Mouse (Mus musculus) macrophage (primary cell): ENCODE data around the gene Pck1. TPM values are rescaled to one million over a fixed set of nuclear protein-coding genes. Genes with fewer than 3 reads are reported as not detected.
"Not testable (repeated sequence)": the region's sequence is repeated elsewhere in the genome, so short reads cannot be mapped to it uniquely, and the experiment has no call there.

Experiments used
- H3K27ac ChIP-seq: fragments of 350-480 bp; formaldehyde crosslinking; 2 replicates; pipeline ENCODE4 v1.9.0; 2021
- H3K36me3 ChIP-seq: fragments of 350-480 bp; formaldehyde crosslinking; 2 replicates; pipeline ENCODE4 v1.9.0; 2021; ENCODE audit errors: inconsistent target
- H3K4me3 ChIP-seq: fragments of 350-480 bp; formaldehyde crosslinking; 2 replicates; pipeline ENCODE4 v1.9.0; 2021; ENCODE audit errors: inconsistent target
- H3K79me2 ChIP-seq: fragments of 350-480 bp; formaldehyde crosslinking; 2 replicates; pipeline ENCODE4 v1.9.0; 2021; ENCODE audit errors: inconsistent target
- WGBS: methylation state at CpG from one replicate; pipeline ENCODE4 v1.1.7; 2026; ENCODE audit warnings: inconsistent platforms; ENCODE audit not compliant: missing documents; 5-methylcytosine and 5-hydroxymethylcytosine counted together
- polyA plus RNA-seq: library from polyadenylated mRNA; stranded (reverse); fragments of 250-400 nt; gene quantifications from 3 replicates; pipeline ENCODE4 v1.2.4, GENCODE M21; 2018; ENCODE audit warnings: inconsistent platforms
- total RNA-seq, 78 experiments: library from RNA; depleted of rRNA; stranded (reverse); fragments of 250-400 nt; gene quantifications; 1 replicate in 9 of 78; 2 replicates in 24 of 78; 3 replicates in 43 of 78; 4 replicates in 2 of 78; pipeline ENCODE4 v1.2.4; 2018; ENCODE audit warnings: inconsistent platforms in 56 of 78

The Pck1 gene
- not detected for total RNA-seq (2018; cell fraction: chromatin; rRNA removed)
- total RNA-seq (2018; cell fraction: cytosol; rRNA removed): not detected
- not detected for total RNA-seq (2018; cell fraction: nucleus; rRNA removed)
- not detected in 3 replicates for polyA plus RNA-seq

DNA sequence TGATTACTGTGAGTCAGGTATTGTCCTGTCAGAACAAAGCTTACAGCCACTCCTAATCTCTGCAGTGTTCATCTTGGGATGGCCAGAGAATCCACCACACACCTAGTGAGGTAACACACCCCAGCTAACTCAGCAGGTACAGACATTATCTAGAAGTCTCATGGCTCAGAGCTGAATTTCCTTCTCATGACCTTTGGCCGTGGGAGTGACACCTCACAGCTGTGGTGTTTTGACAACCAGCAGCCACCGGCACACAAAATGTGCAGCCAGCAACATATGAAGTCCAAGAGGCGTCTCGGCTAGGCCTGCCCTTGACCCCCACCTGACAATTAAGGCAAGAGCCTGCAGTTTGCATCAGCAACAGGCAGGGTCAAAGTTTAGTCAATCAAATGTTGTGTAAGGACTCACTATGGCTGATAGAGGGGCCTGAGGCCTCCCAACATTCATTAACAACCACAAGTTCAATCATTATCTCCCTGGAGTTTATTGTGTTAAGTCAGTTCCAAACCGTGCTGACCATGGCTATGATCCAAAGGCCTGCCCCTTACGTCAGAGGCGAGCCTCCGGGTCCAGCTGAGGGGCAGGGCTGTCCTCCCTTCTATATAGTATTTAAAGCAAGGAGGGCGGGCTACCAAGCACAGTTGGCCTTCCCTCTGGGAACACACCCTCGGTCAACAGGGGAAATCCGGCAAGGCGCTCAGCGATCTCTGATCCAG lies at the start of gene Pck1:
Pck1 (plus strand) TSS at position 613 of the 716 bp plus-strand sequence.
- Histone ChIP-seq H3K4me3 (no peak within 1 kb of the TSS), H3K36me3 (no peaks in the 10 kb centered on the region), H3K79me2 (no peaks in the 10 kb centered on the region), H3K27ac (no peak within 1 kb of the TSS)
- 92% methylated on average over 13 of the region's 13 CpGs for WGBS

DNA sequence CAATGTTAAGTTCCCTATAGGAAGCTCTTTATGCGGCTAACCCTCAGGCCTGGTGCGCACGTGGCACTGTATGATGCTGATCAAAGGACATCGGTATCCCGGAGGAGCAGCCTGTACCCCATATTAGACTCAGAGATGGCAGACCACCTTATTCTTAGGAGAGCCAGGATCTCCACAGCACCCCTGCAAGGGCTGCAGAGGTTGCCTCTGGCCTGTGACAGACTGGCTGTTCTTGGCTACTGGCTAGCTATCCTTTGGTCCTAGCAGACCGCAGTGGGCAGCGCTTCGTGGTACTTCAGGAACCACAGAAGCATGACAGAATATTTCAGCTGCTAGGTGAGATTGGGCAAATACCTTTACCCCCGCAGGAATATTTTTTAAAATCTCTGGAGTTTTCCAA lies 46.4 kb upstream of the Pck1 start:
- Histone ChIP-seq H3K36me3 (no peaks in the 10 kb centered on the region), H3K4me3 (no peak overlapping the region), H3K27ac (no peak overlapping the region), H3K79me2 (no peaks in the 10 kb centered on the region)
- WGBS: 75% methylated on average over 9 of the region's 9 CpGs

DNA sequence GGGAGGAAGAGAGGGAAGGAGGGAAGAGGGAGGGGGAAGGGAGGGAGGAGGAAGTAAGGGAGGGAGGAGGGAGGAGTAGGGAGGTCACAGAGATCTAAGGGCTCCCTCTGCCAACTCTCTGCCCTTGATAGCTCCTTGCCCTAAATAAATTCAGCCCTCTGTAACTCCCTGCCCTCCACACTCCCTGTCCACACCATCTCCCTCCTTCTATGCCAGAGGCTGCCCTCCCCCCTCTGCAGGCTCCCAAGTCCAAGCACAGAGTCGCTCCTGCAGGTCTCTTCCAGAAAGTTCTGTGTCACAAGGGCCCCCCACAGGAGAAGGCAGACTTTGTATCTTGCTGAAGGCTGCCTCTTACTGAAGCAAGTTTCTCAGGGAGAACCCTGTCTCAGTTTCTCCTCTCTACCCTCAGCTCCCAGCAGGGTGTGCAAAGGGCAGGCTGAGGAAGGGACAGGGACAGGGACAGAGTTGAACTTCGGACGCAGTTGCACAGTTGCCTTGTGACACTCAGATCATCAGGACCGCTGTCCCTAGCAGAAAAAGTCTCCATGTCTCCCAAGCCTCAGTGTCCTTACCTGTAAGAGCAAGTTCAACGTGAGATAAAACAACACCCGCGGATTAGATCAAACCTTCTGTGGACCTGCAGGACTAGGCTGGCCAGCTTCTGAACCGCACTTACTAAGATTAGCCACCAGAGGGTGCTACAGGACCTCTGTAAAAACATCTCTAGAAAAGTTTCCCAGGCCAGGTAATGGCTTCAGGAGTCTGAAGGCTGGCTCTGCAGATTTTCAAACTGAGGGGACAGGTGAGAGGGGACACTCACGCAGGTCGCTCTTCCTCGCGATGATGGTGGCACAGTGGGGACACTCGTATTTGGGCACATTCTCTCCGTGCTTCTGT lies 45.7 kb upstream of the Pck1 start:
- WGBS: 20% methylated on average over 13 of the region's 14 CpGs
- H3K36me3 ChIP-seq: no peaks in the 10 kb centered on the region
- no peak overlapping the region for H3K4me3 ChIP-seq
- H3K27ac ChIP-seq: no peak overlapping the region
- no peaks in the 10 kb centered on the region for H3K79me2 ChIP-seq

DNA sequence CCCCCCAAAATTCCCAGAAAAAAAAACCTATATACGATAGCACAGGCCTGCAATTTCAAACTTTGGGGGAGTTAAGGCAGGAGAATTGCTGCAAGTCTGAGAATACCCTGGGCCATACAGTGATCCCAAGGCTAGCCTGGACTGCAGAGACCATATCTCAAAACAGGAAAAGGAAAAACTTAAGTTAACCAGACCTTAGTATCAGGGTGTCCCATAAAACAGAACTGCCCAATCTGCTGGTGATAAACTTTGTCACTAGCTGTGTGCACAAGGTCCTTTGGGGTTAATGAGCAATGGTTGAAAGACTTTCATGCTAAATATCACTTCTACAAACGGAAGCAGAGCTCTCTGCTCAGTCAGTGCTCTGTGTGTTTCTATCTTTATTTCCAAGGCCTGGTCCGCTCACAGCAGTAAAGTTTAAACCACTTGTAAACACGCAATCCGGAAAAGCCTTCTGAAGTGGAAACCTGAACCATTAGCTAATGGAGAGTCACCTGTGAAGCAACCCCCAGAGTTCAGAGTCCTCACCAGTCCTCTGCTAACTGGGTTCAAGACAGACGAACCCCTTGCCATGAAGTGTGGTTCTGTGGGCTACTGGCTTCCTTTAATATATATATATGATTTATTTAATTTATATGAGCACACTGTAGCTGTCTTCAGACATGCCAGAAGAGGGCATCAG lies 44.2 kb upstream of the Pck1 start:
- H3K36me3 ChIP-seq: no peaks in the 10 kb centered on the region
- no peak overlapping the region for H3K4me3 ChIP-seq
- 89% methylated on average over 5 of the region's 6 CpGs for WGBS
- H3K27ac ChIP-seq: no peak overlapping the region
- H3K79me2 ChIP-seq: no peaks in the 10 kb centered on the region

DNA sequence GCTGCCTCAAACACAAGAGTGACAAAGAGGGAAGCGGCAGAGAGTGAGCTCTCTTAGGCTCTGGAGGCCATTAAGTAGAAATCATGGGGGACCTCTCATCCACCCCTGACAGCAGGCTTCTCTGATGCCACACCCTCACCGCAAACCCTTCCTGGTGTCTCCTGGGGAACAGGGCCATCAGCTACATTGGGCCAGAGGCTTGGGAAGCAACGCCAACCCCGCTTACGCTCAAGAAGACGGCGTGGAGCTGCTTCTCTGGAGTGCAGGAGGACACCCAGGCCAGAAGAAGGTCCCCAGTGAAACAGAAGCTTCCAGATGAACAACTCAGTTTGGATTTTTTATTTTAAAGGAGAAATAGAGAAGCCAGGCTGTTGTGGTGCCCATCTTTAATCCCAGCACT lies 43.3 kb upstream of the Pck1 start:
- WGBS: 91% methylated on average over 7 of the region's 7 CpGs
- Histone ChIP-seq H3K4me3 (no peak overlapping the region), H3K27ac (no peak overlapping the region), H3K79me2 (no peaks in the 10 kb centered on the region), H3K36me3 (no peaks in the 10 kb centered on the region)

DNA sequence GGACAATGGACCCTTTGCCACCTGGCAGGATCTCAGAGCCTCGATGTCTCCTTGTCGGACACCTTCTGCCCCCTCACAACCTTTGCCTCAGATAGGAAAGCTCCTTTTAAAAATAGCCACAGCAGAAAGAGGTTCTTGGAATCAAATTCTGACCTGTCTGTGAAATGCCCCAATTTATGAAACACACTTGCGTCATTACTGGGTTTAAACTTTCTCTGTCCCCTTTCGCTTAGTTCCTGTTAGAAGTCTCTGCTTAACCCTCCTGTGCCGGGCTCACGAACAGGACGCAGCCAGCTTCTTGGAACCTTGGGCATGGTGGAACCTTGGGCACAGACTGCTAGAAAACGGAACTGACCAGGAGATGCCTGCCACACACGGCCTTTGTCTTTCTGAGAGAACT lies 42.3 kb upstream of the Pck1 start:
- H3K79me2 ChIP-seq: no peaks in the 10 kb centered on the region
- H3K27ac ChIP-seq: no peak overlapping the region
- H3K4me3 ChIP-seq: no peak overlapping the region
- whole genome bisulfite sequencing: 85% methylated on average over 9 of the region's 9 CpGs
- H3K36me3 ChIP-seq: no peaks in the 10 kb centered on the region

DNA sequence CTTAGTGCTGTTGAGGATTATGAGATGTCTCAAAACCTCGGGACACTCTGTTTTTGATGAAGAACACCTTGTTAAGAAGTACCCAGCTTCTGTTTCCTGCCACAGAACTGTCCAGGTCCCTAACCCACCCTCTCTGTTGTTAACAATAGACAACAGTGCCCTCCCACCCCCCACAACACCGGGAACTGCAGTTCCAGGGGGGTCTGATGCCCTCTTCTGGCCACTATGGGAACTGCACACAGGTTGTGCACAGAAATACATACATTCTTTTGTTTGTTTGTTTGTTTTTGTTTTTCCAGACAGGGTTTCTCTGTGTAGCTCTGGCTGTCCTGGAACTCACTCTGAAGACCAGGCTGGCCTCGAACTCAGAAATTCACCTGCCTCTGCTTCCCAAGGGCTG lies 39.1 kb upstream of the Pck1 start:
- WGBS: 67% methylated on average over 3 of the region's 3 CpGs

DNA sequence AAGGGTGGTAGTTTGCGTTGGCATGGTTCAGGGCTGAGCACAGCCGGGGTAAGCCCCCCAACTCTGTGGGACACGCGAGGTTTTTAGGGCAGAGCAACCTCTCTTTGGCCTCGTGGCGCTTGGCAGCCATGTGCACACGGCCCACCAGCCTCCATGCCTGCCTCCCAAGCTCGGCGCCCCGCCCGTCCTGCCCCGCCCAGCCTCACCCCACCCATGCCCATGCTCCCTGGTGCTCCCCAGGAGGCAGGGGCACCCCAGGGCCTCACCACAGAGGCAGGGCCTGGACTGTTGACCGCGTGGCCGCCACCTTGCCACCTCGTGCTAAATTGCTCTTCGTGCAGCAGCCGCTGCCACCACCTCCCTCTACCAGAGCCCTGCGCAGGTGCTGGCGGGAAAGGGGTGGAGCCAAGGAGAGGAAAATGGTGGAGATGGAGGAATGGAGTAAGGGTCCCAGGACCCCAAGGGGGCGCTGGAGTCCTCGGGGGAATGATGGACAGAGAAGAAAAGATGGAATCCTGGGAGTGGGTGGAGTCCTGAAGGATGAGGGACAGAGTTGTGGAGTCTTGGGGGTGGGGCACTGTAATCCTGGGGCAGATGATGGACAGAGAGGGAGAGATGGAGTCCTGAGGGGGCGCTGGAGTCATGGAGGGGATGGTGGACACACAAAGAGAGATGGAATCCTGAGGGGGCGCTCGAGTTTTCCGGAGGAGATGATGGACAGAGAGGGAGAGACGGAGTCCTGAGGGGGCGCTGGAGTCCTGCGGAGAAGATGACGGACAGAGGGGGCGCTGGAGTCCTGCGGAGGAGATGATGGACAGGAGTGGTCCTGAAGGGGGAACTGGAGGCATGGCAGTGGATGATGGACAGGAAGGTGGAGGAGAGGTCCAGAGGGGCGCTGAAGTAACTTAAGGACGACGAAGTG lies 33.6 kb upstream of the Pck1 start, which contains the start of gene Ctcfl:
Ctcfl (minus strand) TSS at position 503 of the 922 bp plus-strand sequence.
- WGBS: 89% methylated on average over 31 of the region's 35 CpGs
- H3K4me3 ChIP-seq: no peak within 1 kb of the TSS
- no peaks in the 10 kb centered on the region for H3K36me3 ChIP-seq
- no peak within 1 kb of the TSS for H3K27ac ChIP-seq
- no peaks in the 10 kb centered on the region for H3K79me2 ChIP-seq

More for the DNA sequence above, 39.1 kb upstream of the Pck1 start:
- not testable (repeated sequence) for H3K79me2 ChIP-seq, H3K27ac ChIP-seq, H3K4me3 ChIP-seq, H3K36me3 ChIP-seq

DNA sequence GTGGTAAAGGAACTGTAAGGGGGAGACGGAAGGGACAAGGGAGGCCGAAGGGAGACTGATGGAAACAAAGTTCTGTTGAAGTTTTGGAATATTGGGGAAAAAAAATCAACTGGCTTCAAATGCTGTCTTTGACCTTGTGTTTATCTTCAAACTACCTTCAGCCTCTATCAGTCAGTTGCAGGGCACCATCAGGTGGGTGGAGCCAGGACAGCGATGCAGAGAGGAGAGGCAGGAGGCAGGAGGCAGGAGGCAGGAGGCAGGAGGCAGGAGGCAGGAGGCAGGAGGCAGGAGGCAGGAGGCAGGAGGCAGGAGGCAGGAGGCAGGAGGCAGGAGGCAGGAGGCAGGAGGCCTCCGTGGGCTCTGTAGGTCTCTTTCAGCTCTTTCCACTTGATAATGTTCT lies 32.7 kb upstream of the Pck1 start:
- not testable (repeated sequence) for H3K36me3 ChIP-seq, H3K79me2 ChIP-seq, H3K27ac ChIP-seq, H3K4me3 ChIP-seq
- 72% methylated on average over 3 of the region's 4 CpGs for WGBS

DNA sequence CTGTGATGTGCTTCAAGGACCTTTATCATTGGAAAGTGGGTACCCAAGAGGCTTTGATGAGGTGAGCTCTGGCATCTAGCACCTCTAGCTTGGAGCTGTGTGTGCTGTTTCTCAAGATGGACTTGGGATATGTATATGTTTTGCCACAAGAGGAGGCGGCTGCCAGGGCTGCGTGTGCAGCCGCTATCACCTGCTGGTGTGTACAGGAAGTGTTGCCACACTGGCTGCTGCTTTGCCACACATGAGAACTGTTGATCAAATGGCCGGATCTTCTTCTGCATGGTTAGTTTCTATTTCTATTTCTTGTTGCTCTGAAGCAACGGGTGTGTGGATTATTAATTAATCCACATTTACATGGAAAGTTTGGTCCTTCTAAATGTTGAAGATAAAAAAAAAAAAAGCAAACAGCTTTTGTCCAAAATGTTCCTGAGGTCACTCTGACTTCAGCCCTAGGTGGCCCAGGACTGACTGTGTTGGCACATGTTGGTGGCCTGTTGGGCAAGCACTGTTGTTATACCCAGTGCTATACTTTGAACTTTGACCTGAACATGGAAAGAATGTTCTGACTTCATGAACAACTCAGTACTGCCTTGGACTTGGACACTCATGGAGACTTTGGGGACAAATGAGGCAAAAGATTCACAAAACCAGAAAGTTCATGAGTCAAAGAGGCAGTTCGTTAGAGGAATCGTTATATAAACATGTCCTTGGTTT lies 28.7 kb upstream of the Pck1 start:
- H3K79me2 ChIP-seq: no peaks in the 10 kb centered on the region
- H3K27ac ChIP-seq: no peak overlapping the region
- H3K4me3 ChIP-seq: no peak overlapping the region
- 66% methylated on average over 7 of the region's 7 CpGs for WGBS
- no peaks in the 10 kb centered on the region for H3K36me3 ChIP-seq

DNA sequence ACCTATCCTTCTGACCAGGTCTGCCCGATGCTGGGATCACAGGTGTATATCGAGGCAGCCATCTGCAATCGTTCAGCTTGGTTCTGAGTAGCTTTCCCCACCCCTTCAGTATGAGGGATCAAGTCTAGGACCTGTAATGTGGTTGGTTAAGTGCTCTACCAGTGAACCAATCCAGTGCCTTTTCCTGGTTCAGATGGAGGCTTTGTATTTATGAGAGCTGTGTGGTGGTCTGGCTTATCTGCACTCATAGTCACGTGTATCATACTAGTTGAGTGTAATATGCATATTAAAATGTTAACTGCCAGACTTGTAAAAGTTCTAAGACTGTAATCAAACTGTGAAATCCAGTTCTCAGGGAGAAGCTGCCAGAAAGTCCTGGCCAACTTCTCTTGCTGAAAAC lies 26.5 kb upstream of the Pck1 start:
- no peak overlapping the region for H3K27ac ChIP-seq

DNA sequence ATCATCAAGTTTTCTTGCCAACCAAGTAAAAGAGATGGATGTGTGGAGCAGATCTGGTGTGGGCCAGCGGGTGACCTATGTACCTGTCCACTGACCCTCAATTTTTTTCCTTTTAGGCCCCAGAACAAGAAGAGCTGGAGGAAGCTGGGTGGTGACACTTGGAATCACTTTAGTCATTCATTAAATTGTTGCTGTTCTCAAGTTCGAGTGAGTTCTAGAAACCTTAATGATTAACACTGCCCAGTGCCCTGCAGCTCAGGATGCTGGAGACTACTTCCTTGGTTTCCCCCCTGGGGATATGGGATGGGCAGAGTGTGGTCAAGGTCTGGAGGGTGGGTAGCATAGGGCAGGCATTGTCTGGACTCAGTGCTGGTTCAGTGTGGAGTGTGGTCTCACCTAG lies 23.7 kb upstream of the Pck1 start:
- Histone ChIP-seq H3K79me2 (no peaks in the 10 kb centered on the region), H3K36me3 (no peaks in the 10 kb centered on the region), H3K27ac (no peak overlapping the region), H3K4me3 (no peak overlapping the region)
- WGBS: 88% methylated on average over 2 of the region's 2 CpGs

More for the DNA sequence above, 26.5 kb upstream of the Pck1 start:
- Histone ChIP-seq H3K79me2 (no peaks in the 10 kb centered on the region), H3K4me3 (no peak overlapping the region), H3K36me3 (no peaks in the 10 kb centered on the region)
- WGBS: 90% methylated on average over 4 of the region's 4 CpGs

DNA sequence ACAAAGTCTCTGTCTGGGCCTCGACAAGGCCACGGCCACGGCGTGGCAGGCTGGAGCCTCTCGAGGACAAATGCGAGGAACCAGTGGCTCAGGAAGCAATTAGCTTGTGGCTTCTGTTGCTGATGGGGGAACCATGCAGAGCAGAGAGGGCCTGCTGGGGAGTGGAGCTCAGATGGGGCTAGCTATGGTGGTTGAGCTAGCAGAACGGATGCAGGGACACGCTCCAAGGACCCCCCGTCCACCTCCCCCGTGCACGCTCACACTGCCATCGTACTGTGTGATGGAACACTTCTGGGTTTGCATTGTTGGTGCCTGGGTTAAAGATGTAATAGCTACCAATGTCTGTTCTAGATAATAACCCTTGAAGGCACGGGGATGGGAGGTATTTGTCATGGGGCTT lies 20.6 kb upstream of the Pck1 start:
- Histone ChIP-seq H3K4me3 (no peak overlapping the region), H3K79me2 (no peaks in the 10 kb centered on the region), H3K27ac (no peak overlapping the region), H3K36me3 (no peaks in the 10 kb centered on the region)
- 83% methylated on average over 13 of the region's 13 CpGs for WGBS
